Mouse (Mus musculus) embryonic facial prominence, embryonic 14.5 days (tissue): ENCODE measurements around the gene Lrrc17. TPM values are rescaled to one million over a fixed set of nuclear protein-coding genes. Genes with fewer than 3 reads are reported as not detected.

Experiments used
- ATAC-seq: fragments of 200-750 bp; cut with Nextera tagmentation; 2 replicates; pipeline ENCODE4 v1.8.0; 2017; ENCODE audit warnings: low read depth, moderate number of reproducible peaks, moderate TSS enrichment
- DNase-seq: peaks from one replicate; pipeline ENCODE4 v3.0.0-alpha.2; 2015; ENCODE audit warnings: low spot score
- H3K27ac ChIP-seq: fragments of 300-500 bp; sonication (generic); replicated peaks from 2 replicates; pipeline ENCODE4 v1.5.1; 2014; ENCODE audit warnings: low read depth, mild to moderate bottlenecking, low read length, moderate library complexity
- H3K27me3 ChIP-seq: fragments of 300-500 bp; sonication (generic); replicated peaks from 2 replicates; pipeline ENCODE4 v1.6.1; 2014; ENCODE audit warnings: low read length; ENCODE audit not compliant: control insufficient read depth, insufficient read depth
- H3K36me3 ChIP-seq: fragments of 300-500 bp; sonication (generic); 2 replicates; pipeline ENCODE4 v1.6.1; 2014; ENCODE audit warnings: low read length, mixed read lengths; ENCODE audit not compliant: control insufficient read depth, insufficient read depth
- H3K4me1 ChIP-seq: fragments of 300-500 bp; sonication (generic); 2 replicates; pipeline ENCODE4 v1.6.1; 2014; ENCODE audit warnings: antibody characterized with exemption, low read length; ENCODE audit not compliant: control insufficient read depth, insufficient read depth
- H3K4me2 ChIP-seq: fragments of 300-500 bp; sonication (generic); 2 replicates; pipeline ENCODE4 v1.6.1; 2014; ENCODE audit warnings: low read depth, mild to moderate bottlenecking, low read length, moderate library complexity, mixed read lengths
- H3K4me3 ChIP-seq: fragments of 300-500 bp; sonication (generic); 2 replicates; pipeline ENCODE4 v1.5.1; 2014; ENCODE audit warnings: low read depth, mild to moderate bottlenecking, low read length
- H3K9ac ChIP-seq: fragments of 300-500 bp; sonication (generic); 2 replicates; pipeline ENCODE4 v1.6.1; 2014; ENCODE audit warnings: low read depth, mild to moderate bottlenecking, low read length, moderate library complexity, mixed read lengths
- H3K9me3 ChIP-seq: fragments of 300-500 bp; sonication (generic); 2 replicates; pipeline ENCODE4 v1.6.1; 2016; ENCODE audit warnings: low read length; ENCODE audit not compliant: control insufficient read depth
- WGBS: fragments of 180-500 bp; shearing (Covaris S2); extraction: QIAGEN DNeasy Blood & Tissue Kit; methylation state at CpG from one replicate; pipeline ENCODE4 v1.1.7; 2014; 5-methylcytosine and 5-hydroxymethylcytosine counted together
- polyA plus RNA-seq: library from polyadenylated mRNA; unstranded; fragments of >200 nt; fragmentation: Nextera tagmentation; extraction: Ambion mirVana; gene quantifications from 2 replicates; pipeline ENCODE4 v1.2.1, GENCODE M21; 2014

The Lrrc17 gene
- polyA plus RNA-seq, 1 experiment from 2014 or later = 138 TPM

GRCm38 (mm10) chr5:21502936-21503610 lies 40.3 kb upstream of the Lrrc17 start:
- no peak for ATAC-seq
- H3K27ac ChIP-seq = 0 out of 2 replicates have a peak overlapping the region, but pooled peaks have one; percentile 15
- WGBS = 60% methylated on average over 13 of the region's 13 CpGs
- H3K36me3 ChIP-seq = no peaks in the 10 kb centered on the region
- no peaks in the 10 kb centered on the region for H3K9me3 ChIP-seq
- H3K4me3 ChIP-seq = no peak overlapping the region
- no peak overlapping the region for H3K4me2 ChIP-seq
- H3K27me3 ChIP-seq = no peaks in the 10 kb centered on the region
- H3K4me1 ChIP-seq = peaks cover 21% of the 10 kb centered on the region
- no peak for DNase-seq
- H3K9ac ChIP-seq = no peak overlapping the region

GRCm38 (mm10) chr5:21505159-21505558 lies 38.2 kb upstream of the Lrrc17 start:
- Histone ChIP-seq H3K4me2 (no peak overlapping the region), H3K36me3 (no peaks in the 10 kb centered on the region), H3K4me3 (no peak overlapping the region), H3K9me3 (no peaks in the 10 kb centered on the region), H3K9ac (no peak overlapping the region), H3K27ac (no peak overlapping the region), H3K27me3 (no peaks in the 10 kb centered on the region), H3K4me1 (peaks cover 21% of the 10 kb centered on the region)
- WGBS = 89% methylated on average over 8 of the region's 8 CpGs
- DNase-seq (no peak), ATAC-seq (no peak)

- WGBS = 25% methylated on average over 1 of the region's 1 CpGs
- Histone ChIP-seq H3K9ac (no peak overlapping the region), H3K4me1 (peaks cover 13% of the 10 kb centered on the region; the same call in 1 of the 2 replicates), H3K4me3 (no peak overlapping the region), H3K27me3 (no peaks in the 10 kb centered on the region), H3K9me3 (no peaks in the 10 kb centered on the region), H3K36me3 (no peaks in the 10 kb centered on the region), H3K4me2 (no peak overlapping the region), H3K27ac (peak overlapping the region; percentile 9; the same call in 1 of the 2 replicates)
- DNase-seq (peak; percentile 80), ATAC-seq (peak; percentile 70; the same call in 1 of the 2 replicates)
These were observed 36.5 kb upstream of the Lrrc17 start for GRCm38 (mm10) chr5:21506887-21507286.

- 81% methylated on average over 4 of the region's 4 CpGs for WGBS
- DNase-seq = no peak
- no peaks in the 10 kb centered on the region for H3K27me3 ChIP-seq
- no peak overlapping the region for H3K27ac ChIP-seq
- ATAC-seq = no peak
- H3K36me3 ChIP-seq = no peaks in the 10 kb centered on the region
- H3K4me2 ChIP-seq = no peak overlapping the region
- H3K4me1 ChIP-seq = peaks cover 22% of the 10 kb centered on the region; the same call in 1 of the 2 replicates
- H3K9me3 ChIP-seq = no peaks in the 10 kb centered on the region
- H3K4me3 ChIP-seq = no peak overlapping the region
- H3K9ac ChIP-seq = no peak overlapping the region
These were observed 33.6 kb upstream of the Lrrc17 start for GRCm38 (mm10) chr5:21509801-21510200.

GRCm38 (mm10) chr5:21513363-21513762 lies 30.0 kb upstream of the Lrrc17 start:
- no peak overlapping the region for H3K4me3 ChIP-seq
- WGBS = 48% methylated on average over 10 of the region's 10 CpGs
- ATAC-seq (peak; percentile 53; the same call in 1 of the 2 replicates), DNase-seq (peak; percentile 51)
- no peak overlapping the region for H3K4me2 ChIP-seq
- no peaks in the 10 kb centered on the region for H3K36me3 ChIP-seq
- no peak overlapping the region for H3K9ac ChIP-seq
- peak overlapping the region; percentile 33 for H3K27ac ChIP-seq
- H3K27me3 ChIP-seq = no peaks in the 10 kb centered on the region
- H3K9me3 ChIP-seq = no peaks in the 10 kb centered on the region
- H3K4me1 ChIP-seq = 0 out of 2 replicates have a peak, but pooled peaks cover 9% of the 10 kb centered on the region

GRCm38 (mm10) chr5:21517562-21517961 lies 25.8 kb upstream of the Lrrc17 start:
- Histone ChIP-seq H3K4me3 (no peak overlapping the region), H3K4me2 (no peak overlapping the region), H3K9me3 (no peaks in the 10 kb centered on the region), H3K4me1 (0 out of 2 replicates have a peak, but pooled peaks cover 9% of the 10 kb centered on the region), H3K36me3 (no peaks in the 10 kb centered on the region), H3K27ac (no peak overlapping the region), H3K9ac (no peak overlapping the region), H3K27me3 (no peaks in the 10 kb centered on the region)
- ATAC-seq = no peak
- 97% methylated on average over 2 of the region's 2 CpGs for WGBS
- no peak for DNase-seq

- Histone ChIP-seq H3K4me2 (no peak overlapping the region), H3K27me3 (no peaks in the 10 kb centered on the region)
- 48% methylated on average over 4 of the region's 4 CpGs for WGBS
These were observed 25.2 kb upstream of the Lrrc17 start for GRCm38 (mm10) chr5:21518207-21518606.

GRCm38 (mm10) chr5:21519166-21519565 lies 24.2 kb upstream of the Lrrc17 start:
- 66% methylated on average over 3 of the region's 3 CpGs for WGBS
- DNase-seq (no peak), ATAC-seq (no peak)
- Histone ChIP-seq H3K27me3 (no peaks in the 10 kb centered on the region), H3K36me3 (no peaks in the 10 kb centered on the region), H3K4me1 (no peaks in the 10 kb centered on the region), H3K9ac (no peak overlapping the region), H3K4me2 (no peak overlapping the region), H3K4me3 (no peak overlapping the region), H3K9me3 (no peaks in the 10 kb centered on the region), H3K27ac (no peak overlapping the region)

More at GRCm38 (mm10) chr5:21518207-21518606, 25.2 kb upstream of the Lrrc17 start:
- no peak for DNase-seq
- Histone ChIP-seq H3K9ac (no peak overlapping the region), H3K4me1 (0 out of 2 replicates have a peak, but pooled peaks cover 5% of the 10 kb centered on the region), H3K36me3 (no peaks in the 10 kb centered on the region), H3K9me3 (no peaks in the 10 kb centered on the region), H3K27ac (no peak overlapping the region), H3K4me3 (no peak overlapping the region)
- ATAC-seq = no peak
